1 mouse cellular context compared by ENCODE assay signal in genomic region chr8:77549121-77549706, GRCm38 (mm10).
TF ChIP-seq lines count a peak whose summit lies in the region.

Gene Prmt9 (plus strand): TSS chr8:77549397.

TF ChIP-seq in CH12.LX, 34 proteins besides CTCF, POLR2A, EP300 and RAD21 (continued from another document):
- TF ChIP-seq TCF12 (IDR thresholded peaks at IDR 0.05; ENCODE audit: low read depth, low read length), result peak; percentile 83
- no peak for TF ChIP-seq E2F4 (IDR thresholded peaks at IDR 0.05; ENCODE audit: insufficient replicate concordance, low read depth, low read length)
- TF ChIP-seq HCFC1 (IDR thresholded peaks at IDR 0.05; ENCODE audit: low read depth, low read length), result peak; percentile 72
- TF ChIP-seq IRF4 (IDR thresholded peaks at IDR 0.05; ENCODE audit: low read depth, low read length), result peak; percentile 9; the same call in 1 of the 2 replicates
- TF ChIP-seq MYC (IDR thresholded peaks at IDR 0.05; ENCODE audit: low read depth, low read length), result no peak
- peak; percentile 88 for TF ChIP-seq NRF1 (IDR thresholded peaks at IDR 0.05; ENCODE audit: low read depth, low read length)
- peak; percentile 54; the same call in 1 of the 2 replicates for TF ChIP-seq TBP (conservative IDR thresholded peaks at IDR 0.05; ENCODE audit: low read depth, low read length)
- TF ChIP-seq ZKSCAN1 (IDR thresholded peaks at IDR 0.05; ENCODE audit: borderline replicate concordance, low read depth, low read length), result no peak
- no peak for TF ChIP-seq ZC3H11A (IDR thresholded peaks at IDR 0.05; ENCODE audit: low read depth, low read length)
- peak; percentile 77 for TF ChIP-seq ELF1 (IDR thresholded peaks at IDR 0.05; ENCODE audit: low read depth, low read length)
- TF ChIP-seq ZNF384 (IDR thresholded peaks at IDR 0.05; ENCODE audit: low read depth, low read length), result no peak
- no peak for TF ChIP-seq KAT2A (IDR thresholded peaks at IDR 0.05; ENCODE audit: insufficient replicate concordance, low read length)
- TF ChIP-seq MAFK (IDR thresholded peaks at IDR 0.05; ENCODE audit: insufficient replicate concordance, low read length), result no peak
- no peak for TF ChIP-seq PAX5 (IDR thresholded peaks at IDR 0.05; ENCODE audit: low read length)
- no peak for TF ChIP-seq SMC3 (IDR thresholded peaks at IDR 0.05; ENCODE audit: low read depth, low read length)
- no peak for TF ChIP-seq BHLHE40 (IDR thresholded peaks at IDR 0.05; ENCODE audit: low read depth, low read length)
- TF ChIP-seq MAZ (IDR thresholded peaks at IDR 0.05; ENCODE audit: low read depth, low read length), result no peak
- no peak for TF ChIP-seq RCOR1 (conservative IDR thresholded peaks at IDR 0.05; ENCODE audit: low read depth, low read length)
- TF ChIP-seq USF2 (conservative IDR thresholded peaks at IDR 0.05; ENCODE audit: low read depth, low read length), result no peak
